In the genomic region with DNA sequence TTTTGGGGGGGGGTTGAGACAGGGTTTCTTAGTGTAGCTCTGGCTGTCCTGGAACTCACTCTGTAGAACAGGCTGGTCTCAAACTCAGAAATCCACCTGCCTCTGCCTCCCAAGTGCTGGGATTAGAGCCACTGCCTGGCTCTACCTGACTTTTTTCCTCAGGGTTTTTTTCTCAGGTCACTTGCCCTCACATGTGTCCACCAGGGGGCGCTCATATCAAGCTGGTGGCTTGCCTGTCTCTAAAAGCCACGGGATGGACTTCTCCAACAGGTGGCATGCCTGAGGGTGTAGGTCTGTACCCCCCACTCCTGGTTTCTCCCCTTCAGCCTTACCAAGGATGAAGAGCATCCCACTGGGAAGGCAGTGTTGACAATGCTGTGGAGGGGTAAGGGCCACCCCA, we compare ENCODE assay signal across 9 mouse cellular contexts. TPM values are rescaled to one million over a fixed set of nuclear protein-coding genes. Genes with fewer than 3 reads are reported as not detected.
DNase-seq lines count a peak whose midpoint lies in the region; ATAC-seq and TF ChIP-seq lines count a peak whose summit lies in the region.
"Had no signal": no experiment of that assay in that cellular context is flagged by ENCODE, and none has a peak within 500 bp of the region (broad histone marks: within the 10 kb centered on the region; RNA-seq: fewer than 3 reads in every experiment).

No protein-coding gene starts in this region.

- in situ Hi-C loops in Patski (cut with MboI; ENCODE audit: low pct_unique_long_range_greater_than_20kb): no loop called here

- peak; percentile 74 for DNase-seq in forebrain, embryonic 14.5 days (ENCODE audit: low spot score)
- DNase-seq in Patski (ENCODE audit: low read depth, low spot score): peak; percentile 31
- peak; percentile 84 to 85 for DNase-seq in cerebellum, postnatal 36 days
- DNase-seq in heart, embryonic 10.5 days (ENCODE audit: low spot score): peak; percentile 88
- DNase-seq in layer of hippocampus, postnatal 14 days (ENCODE audit: low spot score in 2 of 2): peak; percentile 51 to 68
- peak; percentile 65 for DNase-seq in midbrain, postnatal 0 days (ENCODE audit: low spot score)
- DNase-seq in spleen, postnatal 4 days (ENCODE audit: low spot score in 2 of 2): peak; percentile 81 to 97

- no peaks in the 10 kb centered on the region for H3K4me1 ChIP-seq in forebrain, embryonic 14.5 days (ENCODE audit: control insufficient read depth, insufficient read depth, low read length)
- peaks cover 12% of the 10 kb centered on the region; the same call in 1 of the 2 replicates for H3K4me1 ChIP-seq in forebrain, embryonic 13.5 days
- H3K4me1 ChIP-seq in heart, embryonic 10.5 days: peaks cover 24% of the 10 kb centered on the region
- no peaks in the 10 kb centered on the region for H3K4me1 ChIP-seq in midbrain, postnatal 0 days (ENCODE audit: insufficient read depth, low read length)

- H3K4me2 ChIP-seq in forebrain, embryonic 14.5 days (ENCODE audit: low read length): no peak overlapping the region
- H3K4me2 ChIP-seq in forebrain, embryonic 13.5 days: no peak overlapping the region
- H3K4me2 ChIP-seq in midbrain, postnatal 0 days (ENCODE audit: low read depth, low read length, poor library complexity, severe bottlenecking): no peak overlapping the region

- no peak overlapping the region for H3K4me3 ChIP-seq in forebrain, embryonic 14.5 days (ENCODE audit: low read depth, low read length)
- H3K4me3 ChIP-seq in forebrain, embryonic 13.5 days: no peak overlapping the region
- H3K4me3 ChIP-seq in heart, embryonic 10.5 days: no peak overlapping the region
- no peak overlapping the region for H3K4me3 ChIP-seq in midbrain, postnatal 0 days (ENCODE audit: low read depth, low read length)

- no peaks in the 10 kb centered on the region for H3K36me3 ChIP-seq in forebrain, embryonic 14.5 days (ENCODE audit: control insufficient read depth, insufficient read depth, low read length)
- H3K36me3 ChIP-seq in forebrain, embryonic 13.5 days (ENCODE audit: poor library complexity, severe bottlenecking): no peaks in the 10 kb centered on the region
- H3K36me3 ChIP-seq in heart, embryonic 10.5 days: peaks cover 11% of the 10 kb centered on the region
- no peaks in the 10 kb centered on the region for H3K36me3 ChIP-seq in midbrain, postnatal 0 days (ENCODE audit: insufficient read depth, low read length)

- TF ChIP-seq CTCF in Patski (IDR thresholded peaks at IDR 0.05): no peak
- TF ChIP-seq CTCF in midbrain, postnatal 0 days (IDR thresholded peaks at IDR 0.05): peak; percentile 80

- 0% methylated on average over 2 of the region's 2 CpGs for WGBS in forebrain, embryonic 14.5 days
- WGBS in forebrain, embryonic 13.5 days: 2% methylated on average over 2 of the region's 2 CpGs
- WGBS in heart, embryonic 10.5 days: 2% methylated on average over 2 of the region's 2 CpGs
- WGBS in midbrain, postnatal 0 days: 2% methylated on average over 2 of the region's 2 CpGs

- no peak overlapping the region for H3K9ac ChIP-seq in forebrain, embryonic 14.5 days (ENCODE audit: low read length)
- no peak overlapping the region for H3K9ac ChIP-seq in forebrain, embryonic 13.5 days
- H3K9ac ChIP-seq in midbrain, postnatal 0 days (replicated peaks; ENCODE audit: low read length, poor library complexity, severe bottlenecking): no peak overlapping the region

- POLR2A ChIA-PET in Patski (lab: Charles Lee): interaction anchor here (1.1 kb wide), 1 partner anchor 109 kb away, joined by 3 read pairs; a partner anchor contains a TSS

- no peak for ATAC-seq in forebrain, embryonic 14.5 days
- no peak for ATAC-seq in forebrain, embryonic 13.5 days
- no peak for ATAC-seq in Patski
- ATAC-seq in midbrain, postnatal 0 days (ENCODE audit: low FRiP score): no peak

- H3K27me3 ChIP-seq in forebrain, embryonic 14.5 days (replicated peaks; ENCODE audit: control insufficient read depth, insufficient read depth, low read length): peaks cover 27% of the 10 kb centered on the region
- peaks cover 41% of the 10 kb centered on the region for H3K27me3 ChIP-seq in forebrain, embryonic 13.5 days
- H3K27me3 ChIP-seq in Patski: no peaks in the 10 kb centered on the region
- H3K27me3 ChIP-seq in heart, embryonic 10.5 days (ENCODE audit: insufficient read depth, poor library complexity, severe bottlenecking): peaks cover 87% of the 10 kb centered on the region
- peaks cover 29% of the 10 kb centered on the region for H3K27me3 ChIP-seq in midbrain, postnatal 0 days (ENCODE audit: insufficient read depth, low read length)

- CTCF ChIA-PET in Patski (lab: Charles Lee): interaction anchor here (0.7 to 2.4 kb wide), 12 partner anchors 10 to 237 kb away, joined by 3 to 12 read pairs (median 4); no protein-coding TSS in a partner anchor

- peaks cover 4% of the 10 kb centered on the region; the same call in 1 of the 2 replicates for H3K9me3 ChIP-seq in forebrain, embryonic 14.5 days (replicated peaks; ENCODE audit: control insufficient read depth, low read length)
- H3K9me3 ChIP-seq in forebrain, embryonic 13.5 days (replicated peaks): 0 out of 2 replicates have a peak, but pooled peaks cover 3% of the 10 kb centered on the region
- H3K9me3 ChIP-seq in heart, embryonic 10.5 days: peaks cover 8% of the 10 kb centered on the region; the same call in 1 of the 2 replicates
- H3K9me3 ChIP-seq in midbrain, postnatal 0 days (ENCODE audit: low read length): no peaks in the 10 kb centered on the region; the same call in 1 of the 2 replicates

- no peak overlapping the region for H3K27ac ChIP-seq in forebrain, embryonic 14.5 days (ENCODE audit: low read depth, low read length)
- H3K27ac ChIP-seq in forebrain, embryonic 13.5 days: no peak overlapping the region
- H3K27ac ChIP-seq in heart, embryonic 10.5 days: no peak overlapping the region
- H3K27ac ChIP-seq in midbrain, postnatal 0 days (ENCODE audit: low read depth, low read length): no peak overlapping the region
- H3K27ac ChIP-seq: macrophage had no signal

RNA-seq across cellular contexts. Expression of a gene that starts 11.5 kb away (rescaled TPM):
- polyA plus RNA-seq in forebrain, embryonic 14.5 days (2014; fragmentation: Nextera tagmentation; extraction: Ambion mirVana): 0.11 and 0.17 TPM in 2 replicates
- polyA plus RNA-seq in forebrain, embryonic 13.5 days (2015; fragmentation: Nextera tagmentation; extraction: Ambion mirVana): 0.12 and 0.14 TPM in 2 replicates
- polyA plus RNA-seq in Patski (2021): 0.05 TPM
- polyA plus RNA-seq in heart, embryonic 10.5 days (2016; fragmentation: Nextera tagmentation; extraction: Ambion mirVana): 0.67 and 1.5 TPM in 2 replicates
- under 1 TPM; 0.44 to 0.72 TPM for total RNA-seq in layer of hippocampus, postnatal 14 days (2021)
- 3.3 and 4.9 TPM in 2 replicates for total RNA-seq in midbrain, postnatal 0 days (2014; rRNA removed)
- 1.9 and 2.3 TPM in 2 replicates for polyA plus RNA-seq in midbrain, postnatal 0 days (2015; fragmentation: Nextera tagmentation; extraction: Ambion mirVana)
- polyA plus RNA-seq: macrophage had no signal

RNA-seq across cellular contexts. Expression of a gene that starts 27.6 kb away (rescaled TPM):
- 48.1 and 56.3 TPM in 2 replicates for polyA plus RNA-seq in forebrain, embryonic 14.5 days (2014; fragmentation: Nextera tagmentation; extraction: Ambion mirVana)
- 35.0 and 43.3 TPM in 2 replicates for polyA plus RNA-seq in forebrain, embryonic 13.5 days (2015; fragmentation: Nextera tagmentation; extraction: Ambion mirVana)
- polyA plus RNA-seq in Patski (2021): 67.1 TPM
- polyA plus RNA-seq in heart, embryonic 10.5 days (2016; fragmentation: Nextera tagmentation; extraction: Ambion mirVana): 24.5 and 32.7 TPM in 2 replicates
- total RNA-seq in layer of hippocampus, postnatal 14 days (2021): 100 to 1,000 TPM; 123 to 125 TPM
- total RNA-seq in midbrain, postnatal 0 days (2014; rRNA removed): 110 and 116 TPM in 2 replicates
- polyA plus RNA-seq in midbrain, postnatal 0 days (2015; fragmentation: Nextera tagmentation; extraction: Ambion mirVana): 66.1 and 69.2 TPM in 2 replicates

RNA-seq across cellular contexts. Expression of a gene that starts 27.8 kb away (rescaled TPM):
- polyA plus RNA-seq in forebrain, embryonic 14.5 days (2014; fragmentation: Nextera tagmentation; extraction: Ambion mirVana): 81.8 and 83.2 TPM in 2 replicates
- polyA plus RNA-seq in forebrain, embryonic 13.5 days (2015; fragmentation: Nextera tagmentation; extraction: Ambion mirVana): 75.3 and 81.6 TPM in 2 replicates
- 53.6 TPM for polyA plus RNA-seq in Patski (2021)
- polyA plus RNA-seq in heart, embryonic 10.5 days (2016; fragmentation: Nextera tagmentation; extraction: Ambion mirVana): 87.6 and 99.5 TPM in 2 replicates
- total RNA-seq in layer of hippocampus, postnatal 14 days (2021): 10 to 100 TPM; 42.9 to 53.7 TPM
- 54.2 and 60.5 TPM in 2 replicates for total RNA-seq in midbrain, postnatal 0 days (2014; rRNA removed)
- 91.2 and 101 TPM in 2 replicates for polyA plus RNA-seq in midbrain, postnatal 0 days (2015; fragmentation: Nextera tagmentation; extraction: Ambion mirVana)

RNA-seq across cellular contexts. Expression of a gene that starts 47.6 kb away (rescaled TPM):
- polyA plus RNA-seq in forebrain, embryonic 14.5 days (2014; fragmentation: Nextera tagmentation; extraction: Ambion mirVana): 53.2 and 60.4 TPM in 2 replicates
- 71.8 and 72.1 TPM in 2 replicates for polyA plus RNA-seq in forebrain, embryonic 13.5 days (2015; fragmentation: Nextera tagmentation; extraction: Ambion mirVana)
- polyA plus RNA-seq in Patski (2021): 90.1 TPM
- polyA plus RNA-seq in heart, embryonic 10.5 days (2016; fragmentation: Nextera tagmentation; extraction: Ambion mirVana): 90.7 and 101 TPM in 2 replicates
- total RNA-seq in layer of hippocampus, postnatal 14 days (2021): 10 to 100 TPM; 52.0 to 55.7 TPM
- total RNA-seq in midbrain, postnatal 0 days (2014; rRNA removed): 17.7 and 27.3 TPM in 2 replicates
- polyA plus RNA-seq in midbrain, postnatal 0 days (2015; fragmentation: Nextera tagmentation; extraction: Ambion mirVana): 47.9 and 50.9 TPM in 2 replicates

RNA-seq across cellular contexts. Expression of a gene that starts 54.3 kb away (rescaled TPM):
- polyA plus RNA-seq in forebrain, embryonic 14.5 days (2014; fragmentation: Nextera tagmentation; extraction: Ambion mirVana): 0.09 and 0.11 TPM in 2 replicates
- polyA plus RNA-seq in forebrain, embryonic 13.5 days (2015; fragmentation: Nextera tagmentation; extraction: Ambion mirVana): 0.09 and 0.16 TPM in 2 replicates
- 2.2 TPM for polyA plus RNA-seq in Patski (2021)
- 0.07 and 0.21 TPM in 2 replicates for polyA plus RNA-seq in heart, embryonic 10.5 days (2016; fragmentation: Nextera tagmentation; extraction: Ambion mirVana)
- not detected for total RNA-seq in layer of hippocampus, postnatal 14 days (2021)
- 0.47 TPM in 1 of 2 replicates, not detected in the other for total RNA-seq in midbrain, postnatal 0 days (2014; rRNA removed)
- polyA plus RNA-seq in midbrain, postnatal 0 days (2015; fragmentation: Nextera tagmentation; extraction: Ambion mirVana): 0.36 and 0.54 TPM in 2 replicates
- polyA plus RNA-seq: macrophage had no signal

Comparison
In these comparisons a context has a peak if more than half of its experiments do, and no peak if none do; other contexts are left out.
1. DNase-seq: peak in every context shown above with its lines; median percentile 89 in spleen, postnatal 4 days; 88 in heart, embryonic 10.5 days; 84 in cerebellum, postnatal 36 days; 74 in forebrain, embryonic 14.5 days; 65 in midbrain, postnatal 0 days; 60 in layer of hippocampus, postnatal 14 days; 31 in Patski.